Mouse (Mus musculus): Measurements from ENCODE around the gene Epor. TPM values are rescaled to one million over a fixed set of nuclear protein-coding genes. Genes with fewer than 3 reads are reported as not detected.

Epor gene
- polyA plus RNA-seq, 1 experiment, result 2.4 TPM

DNA sequence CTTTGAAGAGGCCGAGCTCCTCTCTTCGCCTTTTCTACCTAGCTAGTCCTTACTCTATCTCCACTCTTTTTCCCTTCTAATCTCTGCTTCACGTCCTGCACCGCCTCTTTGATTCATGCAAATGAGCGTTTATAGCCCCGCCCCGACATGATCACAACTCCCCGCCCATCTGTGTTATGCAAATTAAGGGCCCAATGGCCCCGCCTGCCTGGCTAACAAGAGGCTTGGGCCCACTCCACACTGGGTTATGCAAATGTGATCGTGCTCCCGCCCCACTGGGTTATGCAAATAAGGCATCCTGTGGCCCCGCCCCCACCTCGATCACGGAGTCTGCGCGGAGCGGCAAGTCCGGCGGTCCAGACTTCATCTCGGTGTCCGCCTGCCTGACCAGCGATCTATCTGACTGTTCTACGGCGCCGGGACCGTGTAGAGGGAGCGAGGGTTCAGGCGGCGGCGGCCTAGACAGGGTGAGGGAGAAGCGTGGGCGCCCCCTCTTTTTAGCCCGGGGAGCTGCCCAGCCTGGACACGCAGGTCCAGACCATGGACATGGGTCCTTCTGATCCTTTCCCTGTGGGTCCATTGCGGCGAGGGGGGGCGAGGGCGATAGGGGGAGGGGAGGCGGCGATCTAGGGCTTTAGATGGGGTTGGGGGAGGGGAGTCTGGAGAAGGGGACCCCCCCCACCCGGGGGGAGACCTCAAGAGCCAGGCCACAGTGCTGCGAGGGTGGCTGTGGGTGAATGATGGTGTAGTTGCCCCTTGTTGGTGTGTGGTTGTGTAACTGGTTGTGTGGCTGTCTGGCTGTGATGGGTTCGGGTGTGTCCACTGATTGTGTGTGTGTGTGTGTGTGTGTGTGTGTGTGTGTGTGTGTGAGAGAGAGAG lies 26.4 kb downstream of the Epor start, which contains the start of gene Plppr2:
Plppr2 (plus strand) TSS at position 342 of the 879 bp plus-strand sequence.
- Histone ChIP-seq H3K36me3 (ENCODE audit: control insufficient read depth, insufficient read depth, low read length) (no peaks in the 10 kb centered on the region), H3K4me1 (ENCODE audit: control insufficient read depth, insufficient read depth, insufficient read length, low read length) (peaks cover 3% of the 10 kb centered on the region), H3K27me3 (ENCODE audit: control insufficient read depth, insufficient read depth, low read length) (no peaks in the 10 kb centered on the region), H3K27ac (ENCODE audit: insufficient read depth, low read depth, low read length) (no peak within 1 kb of the TSS), H3K4me3 (ENCODE audit: low read depth, low read length) (peak within 1 kb of the TSS; percentile 63)
- 4% methylated on average over 43 of the region's 43 CpGs for WGBS
- TF ChIP-seq POLR2A (IDR thresholded peaks at IDR 0.05; ENCODE audit: low read depth, low read length), result no peak
- TF ChIP-seq CTCF (IDR thresholded peaks at IDR 0.05; ENCODE audit: extremely low read depth, insufficient read length, insufficient replicate concordance, low read depth, low read length), result no peak

DNA sequence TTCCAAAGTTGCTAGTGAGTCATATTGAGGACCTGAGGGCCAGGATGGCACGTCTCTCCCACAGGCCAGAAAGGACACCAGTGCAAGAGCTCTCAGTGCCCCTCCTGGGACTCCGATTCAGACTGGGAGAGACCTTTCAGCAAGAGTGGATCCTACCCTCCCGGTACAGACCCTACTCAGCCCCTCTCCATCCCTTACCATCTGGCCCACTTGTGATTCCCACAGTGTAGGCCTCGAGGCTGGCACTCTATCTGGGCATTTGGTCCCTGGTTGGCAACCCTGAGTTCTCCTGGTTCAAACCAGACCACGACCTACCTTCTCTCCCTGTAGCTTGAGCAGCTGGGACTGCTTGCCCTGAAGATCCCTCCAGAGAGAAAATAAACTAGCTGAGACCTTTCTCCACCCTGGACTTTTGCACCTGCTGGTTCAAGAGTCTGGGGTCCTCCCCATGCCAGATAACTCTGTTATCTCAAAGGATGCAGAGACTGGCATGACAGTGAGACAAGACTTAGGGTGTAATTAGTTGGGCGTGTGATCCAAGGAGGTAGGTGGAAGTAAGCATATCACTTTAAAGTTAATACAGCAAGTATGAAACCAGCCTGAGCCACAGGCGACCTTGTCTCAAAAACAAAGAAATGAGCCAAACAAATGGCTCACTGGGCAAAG lies 27.7 kb downstream of the Epor start:
- H3K36me3 ChIP-seq (ENCODE audit: control insufficient read depth, insufficient read depth, low read length), result no peaks in the 10 kb centered on the region
- no peak overlapping the region for H3K27ac ChIP-seq (ENCODE audit: insufficient read depth, low read depth, low read length)
- H3K4me3 ChIP-seq (ENCODE audit: low read depth, low read length), result no peak overlapping the region
- peaks cover 3% of the 10 kb centered on the region for H3K4me1 ChIP-seq (ENCODE audit: control insufficient read depth, insufficient read depth, insufficient read length, low read length)
- H3K27me3 ChIP-seq (ENCODE audit: control insufficient read depth, insufficient read depth, low read length), result no peaks in the 10 kb centered on the region
- TF ChIP-seq POLR2A (IDR thresholded peaks at IDR 0.05; ENCODE audit: low read depth, low read length) (no peak), CTCF (IDR thresholded peaks at IDR 0.05; ENCODE audit: extremely low read depth, insufficient read length, insufficient replicate concordance, low read depth, low read length) (no peak)
- WGBS, result 73% methylated on average over 7 of the region's 7 CpGs

DNA sequence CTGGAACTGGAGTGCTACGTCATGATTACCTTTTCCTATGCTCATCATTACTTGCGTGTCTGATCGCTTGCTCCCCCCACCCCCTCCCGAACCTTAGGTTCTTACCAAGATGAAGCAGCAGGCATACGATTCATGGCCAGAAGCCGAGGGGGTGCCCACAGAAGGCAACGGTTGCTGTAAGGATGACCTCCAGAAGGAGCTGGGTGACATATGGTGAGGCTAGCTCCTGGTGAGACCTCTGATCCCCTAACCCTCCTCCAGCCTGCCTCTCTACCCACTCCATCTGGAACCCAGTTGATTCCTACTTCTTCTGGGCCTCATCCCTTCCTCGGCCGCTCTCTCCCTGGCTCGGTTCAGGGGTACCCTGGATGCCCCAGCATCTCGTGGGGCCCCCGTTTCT lies 29.3 kb downstream of the Epor start:
- no peak overlapping the region for H3K4me3 ChIP-seq (ENCODE audit: low read depth, low read length)
- WGBS, result 95% methylated on average over 12 of the region's 12 CpGs
- TF ChIP-seq POLR2A (IDR thresholded peaks at IDR 0.05; ENCODE audit: low read depth, low read length) (no peak), CTCF (IDR thresholded peaks at IDR 0.05; ENCODE audit: extremely low read depth, insufficient read length, insufficient replicate concordance, low read depth, low read length) (no peak)
- H3K27me3 ChIP-seq (ENCODE audit: control insufficient read depth, insufficient read depth, low read length), result no peaks in the 10 kb centered on the region
- H3K27ac ChIP-seq (ENCODE audit: insufficient read depth, low read depth, low read length), result no peak overlapping the region
- H3K36me3 ChIP-seq (ENCODE audit: control insufficient read depth, insufficient read depth, low read length), result no peaks in the 10 kb centered on the region
- peaks cover 3% of the 10 kb centered on the region for H3K4me1 ChIP-seq (ENCODE audit: control insufficient read depth, insufficient read depth, insufficient read length, low read length)

DNA sequence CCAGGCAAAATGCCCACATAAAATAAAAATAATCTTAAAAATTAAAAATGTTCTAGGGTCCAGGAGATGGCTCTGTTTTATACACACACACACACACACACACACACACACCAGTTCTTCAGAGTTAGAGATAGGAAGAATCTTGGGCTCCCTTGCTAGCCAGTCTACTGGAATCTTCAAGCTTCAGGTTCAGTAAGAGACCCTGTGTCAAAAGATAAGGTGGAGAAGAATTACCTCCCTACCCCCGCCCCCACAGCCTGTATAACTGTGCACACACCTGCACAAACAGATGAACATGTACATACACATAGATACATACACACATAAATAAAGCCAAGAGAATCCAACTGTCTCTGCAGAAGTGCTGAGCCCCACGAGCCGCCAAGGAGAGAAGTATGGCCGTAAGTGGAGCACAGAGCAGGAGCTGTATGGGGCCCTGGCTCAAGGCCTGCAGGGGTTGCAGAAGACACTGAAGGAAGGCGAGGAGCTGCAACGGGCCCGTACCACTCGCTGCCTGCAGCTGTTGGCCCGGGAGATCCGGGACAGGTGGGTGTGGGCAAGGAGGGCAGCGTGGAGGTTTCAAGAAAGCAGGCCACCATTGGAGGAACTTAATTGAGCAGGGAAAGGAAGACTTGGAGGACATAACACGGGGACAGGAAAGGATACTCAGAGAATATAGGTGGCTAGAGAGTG lies 30.7 kb downstream of the Epor start:
- Histone ChIP-seq H3K27me3 (ENCODE audit: control insufficient read depth, insufficient read depth, low read length) (no peaks in the 10 kb centered on the region), H3K4me3 (ENCODE audit: low read depth, low read length) (no peak overlapping the region), H3K4me1 (ENCODE audit: control insufficient read depth, insufficient read depth, insufficient read length, low read length) (peaks cover 3% of the 10 kb centered on the region), H3K36me3 (ENCODE audit: control insufficient read depth, insufficient read depth, low read length) (no peaks in the 10 kb centered on the region), H3K27ac (ENCODE audit: insufficient read depth, low read depth, low read length) (no peak overlapping the region)
- WGBS, result 60% methylated on average over 12 of the region's 12 CpGs
- TF ChIP-seq CTCF (IDR thresholded peaks at IDR 0.05; ENCODE audit: extremely low read depth, insufficient read length, insufficient replicate concordance, low read depth, low read length), result no peak
- no peak for TF ChIP-seq POLR2A (IDR thresholded peaks at IDR 0.05; ENCODE audit: low read depth, low read length)

DNA sequence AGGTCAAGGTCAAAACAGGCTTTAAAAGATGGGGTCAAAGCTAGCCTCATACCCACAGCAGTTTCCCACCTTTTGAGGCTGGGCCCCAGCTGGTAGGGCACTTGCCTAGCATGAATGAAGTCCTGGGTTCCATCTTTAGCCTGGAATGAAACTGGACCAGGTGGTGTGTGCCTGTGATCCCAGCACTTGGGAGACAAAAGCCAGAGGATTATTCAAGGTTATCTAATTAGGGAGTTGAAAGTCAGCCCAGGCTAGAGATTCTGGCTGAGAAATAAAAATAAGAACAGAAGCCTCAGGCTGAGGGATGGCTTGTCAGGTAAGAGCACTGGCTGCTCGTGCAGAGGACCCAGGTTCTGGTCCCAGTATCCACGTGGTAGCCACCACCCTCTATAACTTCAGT lies 31.3 kb downstream of the Epor start:
- Histone ChIP-seq H3K36me3 (ENCODE audit: control insufficient read depth, insufficient read depth, low read length) (no peaks in the 10 kb centered on the region), H3K27me3 (ENCODE audit: control insufficient read depth, insufficient read depth, low read length) (no peaks in the 10 kb centered on the region), H3K27ac (ENCODE audit: insufficient read depth, low read depth, low read length) (no peak overlapping the region), H3K4me3 (ENCODE audit: low read depth, low read length) (no peak overlapping the region), H3K4me1 (ENCODE audit: control insufficient read depth, insufficient read depth, insufficient read length, low read length) (peaks cover 3% of the 10 kb centered on the region; the same call in 1 of the 2 replicates)
- WGBS, result 92% methylated on average over 2 of the region's 2 CpGs
- no peak for TF ChIP-seq CTCF (IDR thresholded peaks at IDR 0.05; ENCODE audit: extremely low read depth, insufficient read length, insufficient replicate concordance, low read depth, low read length)
- TF ChIP-seq POLR2A (IDR thresholded peaks at IDR 0.05; ENCODE audit: low read depth, low read length), result no peak

DNA sequence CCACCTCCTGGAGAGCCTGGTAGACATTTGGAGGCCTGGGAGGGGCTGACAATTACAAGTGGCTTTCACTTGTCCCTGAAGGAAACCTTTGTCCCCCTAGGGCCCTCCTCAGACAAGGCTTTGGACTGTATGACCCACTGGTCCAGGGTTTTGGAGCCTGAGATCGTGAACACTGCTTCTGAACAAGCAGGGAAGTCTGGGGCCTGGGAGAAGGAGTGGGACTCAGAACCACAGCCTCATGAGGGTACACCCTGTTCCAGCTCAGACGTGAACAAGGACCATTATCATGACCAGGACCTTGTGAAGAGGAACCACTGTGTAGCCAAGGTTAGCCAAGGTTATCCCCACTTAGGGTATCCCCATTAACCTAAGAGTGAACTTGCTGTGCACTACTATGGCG lies 34.1 kb downstream of the Epor start:
- no peak overlapping the region for H3K4me3 ChIP-seq (ENCODE audit: low read depth, low read length)
- H3K4me1 ChIP-seq (ENCODE audit: control insufficient read depth, insufficient read depth, insufficient read length, low read length), result peaks cover 10% of the 10 kb centered on the region
- 72% methylated on average over 3 of the region's 3 CpGs for WGBS

More for the DNA sequence above, 34.1 kb downstream of the Epor start:
- H3K27ac ChIP-seq (ENCODE audit: insufficient read depth, low read depth, low read length), result no peak overlapping the region
- TF ChIP-seq POLR2A (IDR thresholded peaks at IDR 0.05; ENCODE audit: low read depth, low read length) (no peak), CTCF (IDR thresholded peaks at IDR 0.05; ENCODE audit: extremely low read depth, insufficient read length, insufficient replicate concordance, low read depth, low read length) (no peak)
- H3K27me3 ChIP-seq (ENCODE audit: control insufficient read depth, insufficient read depth, low read length), result no peaks in the 10 kb centered on the region
- H3K36me3 ChIP-seq (ENCODE audit: control insufficient read depth, insufficient read depth, low read length), result 0 out of 2 replicates have a peak, but pooled peaks cover 2% of the 10 kb centered on the region

All from small intestine, adult 2 months (tissue).